Mouse (Mus musculus) skeletal muscle tissue, adult 2 months (tissue): ENCODE data around the gene 1700022I11Rik.

Experiments
- DNase-seq: peaks from one replicate; pipeline ENCODE4 v3.0.0-alpha.2; 2012; ENCODE audit warnings: low read depth, low spot score

The 1700022I11Rik gene

GRCm38 (mm10) chr4:43001272-43001671 is 31.9 kb downstream of the 1700022I11Rik start:
- DNase-seq, result no peak

- DNase-seq, result no peak
Observed at GRCm38 (mm10) chr4:43002756-43003439, 33.5 kb downstream of the 1700022I11Rik start.

GRCm38 (mm10) chr4:43004951-43005350 is 35.5 kb downstream of the 1700022I11Rik start:
- no peak for DNase-seq

GRCm38 (mm10) chr4:43005765-43006164 is 36.4 kb downstream of the 1700022I11Rik start:
- DNase-seq, result peak; percentile 38

GRCm38 (mm10) chr4:43010161-43011038 is 41.0 kb downstream of the 1700022I11Rik start, which contains the start of gene Fancg:
Fancg (minus strand) TSS chr4:43010506.
- DNase-seq, result peak; percentile 44

- no peak for DNase-seq
Observed at GRCm38 (mm10) chr4:43012091-43012490, 42.7 kb downstream of the 1700022I11Rik start.

GRCm38 (mm10) chr4:43018156-43018555 is 48.8 kb downstream of the 1700022I11Rik start:
- DNase-seq, result no peak

GRCm38 (mm10) chr4:43019176-43019575 is 49.8 kb downstream of the 1700022I11Rik start:
- no peak for DNase-seq

GRCm38 (mm10) chr4:43019641-43020465 is 50.4 kb downstream of the 1700022I11Rik start:
- DNase-seq, result no peak

- DNase-seq, result no peak
Observed at GRCm38 (mm10) chr4:43020876-43021275, 51.5 kb downstream of the 1700022I11Rik start.

GRCm38 (mm10) chr4:43021341-43021740 is 51.9 kb downstream of the 1700022I11Rik start:
- DNase-seq, result no peak

- DNase-seq, result no peak
Observed at GRCm38 (mm10) chr4:43024673-43025072, 55.3 kb downstream of the 1700022I11Rik start.

GRCm38 (mm10) chr4:43025084-43025960 is 55.9 kb downstream of the 1700022I11Rik start, which contains the start of gene Pigo:
Pigo (minus strand) TSS chr4:43025819.
- DNase-seq, result peak; percentile 89

- no peak for DNase-seq
Observed at GRCm38 (mm10) chr4:43029121-43029520, 59.7 kb downstream of the 1700022I11Rik start.

GRCm38 (mm10) chr4:43029749-43030148 is 60.3 kb downstream of the 1700022I11Rik start:
- DNase-seq, result no peak

GRCm38 (mm10) chr4:43030352-43030751 is 60.9 kb downstream of the 1700022I11Rik start:
- DNase-seq, result no peak

- DNase-seq, result no peak
Observed at GRCm38 (mm10) chr4:43030780-43031230, 61.4 kb downstream of the 1700022I11Rik start.

- peak; percentile 89 for DNase-seq
Observed at GRCm38 (mm10) chr4:43031237-43031995, 62.0 kb downstream of the 1700022I11Rik start, which contains the start of gene Stoml2. Stoml2 (minus strand) TSS chr4:43031710.

GRCm38 (mm10) chr4:43032501-43032900 is 63.1 kb downstream of the 1700022I11Rik start:
- DNase-seq, result no peak
